Mouse (Mus musculus): ENCODE data around the gene Sphk2. TPM values are rescaled to one million over a fixed set of nuclear protein-coding genes. Genes with fewer than 3 reads are reported as not detected.

Sphk2 gene
- polyA plus RNA-seq, 1 experiment from 2014 or later, result 55.1 TPM

DNA sequence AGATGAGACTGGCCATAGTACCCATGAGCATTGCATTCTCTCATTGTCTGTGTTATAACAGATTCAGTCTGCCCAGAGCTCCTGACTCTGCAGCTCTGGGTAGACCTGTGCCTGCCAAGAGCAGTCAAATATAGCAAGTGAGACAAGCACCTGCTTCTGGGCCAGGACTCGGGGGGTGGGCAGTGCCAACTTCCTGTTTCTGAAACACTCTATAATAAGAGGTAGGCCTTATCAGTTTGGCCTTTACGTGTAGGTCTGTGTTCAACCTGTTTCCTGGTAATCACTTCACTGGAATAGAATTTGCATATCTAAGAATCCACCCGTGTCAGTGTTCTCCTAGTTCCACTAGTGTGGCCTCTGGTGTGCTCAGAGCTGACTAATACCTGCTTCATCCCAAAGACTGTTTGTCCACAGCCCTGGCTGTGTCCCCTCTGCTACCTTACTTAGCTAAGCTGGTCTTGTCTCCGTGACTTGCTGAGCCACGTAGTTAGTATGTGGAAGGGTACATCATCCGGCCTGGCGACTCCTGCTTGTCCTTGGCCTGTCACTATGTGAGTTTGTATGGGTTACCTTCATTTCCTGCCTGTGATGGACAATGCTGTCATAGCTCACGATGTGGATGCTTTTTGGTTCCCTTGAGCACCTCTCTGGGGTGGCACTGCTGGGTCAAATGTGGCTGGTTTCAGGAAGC lies 36.6 kb downstream of the Sphk2 start:
- no peak for ATAC-seq
- H3K36me3 ChIP-seq (ENCODE audit: control insufficient read depth, insufficient read depth), result no peaks in the 10 kb centered on the region
- no peak overlapping the region for H3K4me2 ChIP-seq (replicated peaks; ENCODE audit: low read depth)
- 67% methylated on average over 8 of the region's 8 CpGs for WGBS
- H3K9me3 ChIP-seq (ENCODE audit: control insufficient read depth), result no peaks in the 10 kb centered on the region
- no peak overlapping the region for H3K27ac ChIP-seq (ENCODE audit: low read depth, low read length)
- peaks cover 40% of the 10 kb centered on the region for H3K27me3 ChIP-seq (replicated peaks; ENCODE audit: control insufficient read depth, insufficient read depth, low read length)
- no peak for TF ChIP-seq CTCF (IDR thresholded peaks at IDR 0.05; ENCODE audit: low read depth)
- H3K4me3 ChIP-seq (ENCODE audit: low read depth, low read length), result no peak overlapping the region
- H3K4me1 ChIP-seq (replicated peaks; ENCODE audit: control insufficient read depth, insufficient read depth, low read length), result peaks cover 3% of the 10 kb centered on the region; the same call in 1 of the 2 replicates
- no peak overlapping the region for H3K9ac ChIP-seq (ENCODE audit: low read depth, low read length)

- no peaks in the 10 kb centered on the region for H3K36me3 ChIP-seq (ENCODE audit: control insufficient read depth, insufficient read depth)
- H3K27ac ChIP-seq (ENCODE audit: low read depth, low read length), result peak overlapping the region; percentile 35; the same call in 1 of the 2 replicates
- H3K4me1 ChIP-seq (replicated peaks; ENCODE audit: control insufficient read depth, insufficient read depth, low read length), result peaks cover 3% of the 10 kb centered on the region; the same call in 1 of the 2 replicates
- H3K4me3 ChIP-seq (ENCODE audit: low read depth, low read length), result no peak overlapping the region
- peaks cover 43% of the 10 kb centered on the region for H3K27me3 ChIP-seq (replicated peaks; ENCODE audit: control insufficient read depth, insufficient read depth, low read length)
- 0 out of 2 replicates have a peak, but pooled peaks have one; percentile 31 for ATAC-seq
- TF ChIP-seq CTCF (IDR thresholded peaks at IDR 0.05; ENCODE audit: low read depth), result no peak
- H3K9ac ChIP-seq (ENCODE audit: low read depth, low read length), result no peak overlapping the region
- 59% methylated on average over 14 of the region's 14 CpGs for WGBS
- H3K4me2 ChIP-seq (replicated peaks; ENCODE audit: low read depth), result no peak overlapping the region
- H3K9me3 ChIP-seq (ENCODE audit: control insufficient read depth), result no peaks in the 10 kb centered on the region
Measured at GRCm38 (mm10) chr7:45679966-45680621, 37.7 kb downstream of the Sphk2 start.

DNA sequence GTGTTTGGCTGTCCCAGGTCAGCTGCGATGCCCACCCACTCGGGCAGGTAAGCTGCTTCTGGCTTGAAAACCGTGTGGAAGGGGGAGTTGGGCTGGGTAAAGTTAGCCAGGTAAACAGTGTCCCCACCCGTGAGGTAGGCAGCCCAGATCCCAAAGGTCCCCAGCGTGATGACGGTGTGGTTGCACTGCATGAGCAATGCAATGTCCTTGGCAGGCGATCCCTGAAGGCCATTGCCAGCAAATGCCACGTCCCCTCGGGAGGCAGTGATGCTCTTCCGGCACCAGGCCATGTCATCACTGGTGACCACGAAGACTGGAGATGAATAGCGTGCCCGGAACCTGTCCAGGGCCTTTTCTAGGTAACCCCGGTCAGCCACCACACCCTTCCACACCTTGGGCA lies 39.3 kb downstream of the Sphk2 start:
- H3K4me3 ChIP-seq (ENCODE audit: low read depth, low read length), result no peak overlapping the region
- WGBS, result 86% methylated on average over 14 of the region's 14 CpGs
- peaks cover 3% of the 10 kb centered on the region; the same call in 1 of the 2 replicates for H3K4me1 ChIP-seq (replicated peaks; ENCODE audit: control insufficient read depth, insufficient read depth, low read length)
- no peaks in the 10 kb centered on the region for H3K36me3 ChIP-seq (ENCODE audit: control insufficient read depth, insufficient read depth)
- no peaks in the 10 kb centered on the region for H3K9me3 ChIP-seq (ENCODE audit: control insufficient read depth)
- no peak overlapping the region for H3K9ac ChIP-seq (ENCODE audit: low read depth, low read length)
- H3K27ac ChIP-seq (ENCODE audit: low read depth, low read length), result no peak overlapping the region
- H3K27me3 ChIP-seq (replicated peaks; ENCODE audit: control insufficient read depth, insufficient read depth, low read length), result peaks cover 40% of the 10 kb centered on the region
- no peak overlapping the region for H3K4me2 ChIP-seq (replicated peaks; ENCODE audit: low read depth)
- no peak for ATAC-seq
- TF ChIP-seq CTCF (IDR thresholded peaks at IDR 0.05; ENCODE audit: low read depth), result no peak

DNA sequence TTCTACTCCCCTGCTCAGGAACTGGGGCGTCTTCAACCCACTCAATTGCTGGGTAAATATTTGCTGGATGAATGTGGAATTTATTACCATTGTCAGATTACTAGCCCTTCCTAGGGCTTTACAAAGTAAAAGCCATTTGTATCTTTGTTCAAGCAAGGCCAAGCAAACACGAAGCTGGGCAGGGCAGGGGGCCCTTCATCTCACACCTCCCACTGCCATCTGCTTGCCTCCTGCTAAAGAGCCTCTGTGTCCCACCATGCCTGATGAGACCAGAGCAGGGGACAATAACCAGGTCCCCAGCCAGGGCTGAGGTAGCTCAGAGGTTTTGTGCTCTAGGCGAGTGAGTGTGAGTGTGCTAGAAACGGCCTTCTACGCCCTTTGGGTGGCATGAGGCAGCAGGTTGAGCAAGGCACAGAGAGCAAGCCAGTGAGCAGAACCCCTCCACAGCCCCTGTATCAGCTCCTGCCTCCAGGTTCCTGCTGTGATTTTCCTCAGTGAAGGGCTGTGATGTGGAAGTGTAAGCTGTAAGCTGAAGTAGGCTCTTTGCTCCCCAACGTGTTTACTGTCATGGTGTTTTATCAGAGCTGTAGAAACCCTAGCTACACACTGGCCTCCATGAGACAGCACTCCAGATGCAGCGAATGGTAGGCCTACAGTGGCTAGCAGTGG lies 40.0 kb downstream of the Sphk2 start:
- H3K27ac ChIP-seq (ENCODE audit: low read depth, low read length), result no peak overlapping the region
- TF ChIP-seq CTCF (IDR thresholded peaks at IDR 0.05; ENCODE audit: low read depth), result no peak
- no peaks in the 10 kb centered on the region for H3K9me3 ChIP-seq (ENCODE audit: control insufficient read depth)
- no peaks in the 10 kb centered on the region for H3K36me3 ChIP-seq (ENCODE audit: control insufficient read depth, insufficient read depth)
- H3K4me3 ChIP-seq (ENCODE audit: low read depth, low read length), result no peak overlapping the region
- 57% methylated on average over 7 of the region's 7 CpGs for WGBS
- H3K4me1 ChIP-seq (replicated peaks; ENCODE audit: control insufficient read depth, insufficient read depth, low read length), result peaks cover 3% of the 10 kb centered on the region; the same call in 1 of the 2 replicates
- H3K9ac ChIP-seq (ENCODE audit: low read depth, low read length), result no peak overlapping the region
- no peak overlapping the region for H3K4me2 ChIP-seq (replicated peaks; ENCODE audit: low read depth)
- peaks cover 48% of the 10 kb centered on the region for H3K27me3 ChIP-seq (replicated peaks; ENCODE audit: control insufficient read depth, insufficient read depth, low read length)
- no peak for ATAC-seq

DNA sequence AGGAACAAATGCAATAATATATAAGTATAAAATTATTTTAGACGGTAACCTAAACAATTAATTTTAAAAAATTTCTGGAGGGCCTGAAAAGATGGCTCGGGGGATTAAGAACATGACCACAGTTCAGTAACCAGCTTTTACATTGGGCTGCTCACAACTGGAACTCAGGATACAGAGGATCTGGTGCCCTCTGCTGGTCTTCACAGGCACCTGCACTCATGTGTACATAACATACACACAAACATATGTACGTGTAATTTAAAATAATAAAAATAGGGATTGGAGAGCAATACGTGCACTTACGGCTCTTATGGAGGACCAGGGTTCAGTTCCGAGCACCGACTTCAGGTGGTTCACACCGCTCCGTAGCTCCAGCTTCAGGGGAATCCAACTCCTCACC lies 48.9 kb downstream of the Sphk2 start:
- Histone ChIP-seq H3K4me3 (ENCODE audit: low read depth, low read length) (no peak overlapping the region), H3K27me3 (replicated peaks; ENCODE audit: control insufficient read depth, insufficient read depth, low read length) (peaks cover 62% of the 10 kb centered on the region), H3K9me3 (ENCODE audit: control insufficient read depth) (no peaks in the 10 kb centered on the region), H3K36me3 (ENCODE audit: control insufficient read depth, insufficient read depth) (no peaks in the 10 kb centered on the region), H3K27ac (ENCODE audit: low read depth, low read length) (no peak overlapping the region), H3K4me1 (replicated peaks; ENCODE audit: control insufficient read depth, insufficient read depth, low read length) (no peaks in the 10 kb centered on the region), H3K9ac (ENCODE audit: low read depth, low read length) (no peak overlapping the region), H3K4me2 (replicated peaks; ENCODE audit: low read depth) (no peak overlapping the region)
- WGBS, result 96% methylated on average over 9 of the region's 9 CpGs
- peak; percentile 43 for TF ChIP-seq CTCF (IDR thresholded peaks at IDR 0.05; ENCODE audit: low read depth)
- no peak for ATAC-seq

DNA sequence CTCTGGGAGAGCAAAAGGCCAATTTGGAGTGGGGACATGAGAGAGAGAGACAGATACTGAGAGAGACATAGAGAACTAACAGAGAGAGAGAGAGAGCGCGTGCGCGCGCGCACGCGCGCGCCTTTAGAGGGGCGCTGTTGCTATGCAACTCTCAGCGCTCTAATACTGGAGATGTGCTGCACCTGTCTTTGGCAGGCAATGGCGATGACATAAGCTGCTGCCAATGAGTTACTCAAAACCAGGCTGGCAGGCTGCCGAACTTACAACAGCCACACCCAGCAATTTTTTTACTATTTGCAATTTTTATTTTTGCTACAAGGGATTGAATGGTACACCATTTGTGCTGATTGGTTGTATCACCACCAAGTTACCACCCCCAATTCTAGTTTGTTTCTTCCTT lies 50.0 kb downstream of the Sphk2 start:
- Histone ChIP-seq H3K4me2 (replicated peaks; ENCODE audit: low read depth) (no peak overlapping the region), H3K9ac (ENCODE audit: low read depth, low read length) (no peak overlapping the region), H3K27ac (ENCODE audit: low read depth, low read length) (no peak overlapping the region), H3K9me3 (ENCODE audit: control insufficient read depth) (no peaks in the 10 kb centered on the region), H3K4me3 (ENCODE audit: low read depth, low read length) (no peak overlapping the region), H3K27me3 (replicated peaks; ENCODE audit: control insufficient read depth, insufficient read depth, low read length) (peaks cover 62% of the 10 kb centered on the region), H3K4me1 (replicated peaks; ENCODE audit: control insufficient read depth, insufficient read depth, low read length) (no peaks in the 10 kb centered on the region), H3K36me3 (ENCODE audit: control insufficient read depth, insufficient read depth) (no peaks in the 10 kb centered on the region)
- 85% methylated on average over 14 of the region's 14 CpGs for WGBS
- TF ChIP-seq CTCF (IDR thresholded peaks at IDR 0.05; ENCODE audit: low read depth), result no peak
- no peak for ATAC-seq

Measured in intestine, postnatal 0 days (tissue).